Mouse (Mus musculus): Measurements from ENCODE around the gene Llgl2. TPM values are rescaled to one million over a fixed set of nuclear protein-coding genes. Genes with fewer than 3 reads are reported as not detected.

The Llgl2 gene
- polyA plus RNA-seq, 1 experiment from 2014 or later, result 66.0 TPM

- ATAC-seq (no peak), DNase-seq (ENCODE audit: low spot score) (no peak)
- Histone ChIP-seq H3K9me3 (ENCODE audit: low read length) (no peaks in the 10 kb centered on the region), H3K27ac (ENCODE audit: low read length) (0 out of 2 replicates have a peak overlapping the region, but pooled peaks have one; percentile 9), H3K9ac (replicated peaks; ENCODE audit: low read depth) (no peak overlapping the region), H3K4me2 (replicated peaks; ENCODE audit: low read depth, low read length) (0 out of 2 replicates have a peak overlapping the region, but pooled peaks have one; percentile 5), H3K36me3 (ENCODE audit: insufficient read depth, low read length) (no peaks in the 10 kb centered on the region), H3K4me1 (ENCODE audit: insufficient read depth, low read depth, low read length) (peaks cover 42% of the 10 kb centered on the region), H3K4me3 (ENCODE audit: low read depth, low read length) (no peak overlapping the region), H3K27me3 (replicated peaks; ENCODE audit: insufficient read depth, low read length) (no peaks in the 10 kb centered on the region)
- TF ChIP-seq EP300 (IDR thresholded peaks at IDR 0.05) (no peak), CTCF (IDR thresholded peaks at IDR 0.05) (no peak)
- WGBS, result 86% methylated on average over 9 of the region's 9 CpGs
These were observed 77.7 kb downstream of the Llgl2 start for GRCm38 (mm10) chr11:115901338-115902161.

- ATAC-seq, result no peak
- TF ChIP-seq EP300 (IDR thresholded peaks at IDR 0.05) (no peak), CTCF (IDR thresholded peaks at IDR 0.05) (no peak)
- peak overlapping the region; percentile 60 for H3K27ac ChIP-seq (ENCODE audit: low read length)
- no peak overlapping the region for H3K4me2 ChIP-seq (replicated peaks; ENCODE audit: low read depth, low read length)
- H3K27me3 ChIP-seq (replicated peaks; ENCODE audit: insufficient read depth, low read length), result no peaks in the 10 kb centered on the region
- H3K36me3 ChIP-seq (ENCODE audit: insufficient read depth, low read length), result no peaks in the 10 kb centered on the region
- H3K4me3 ChIP-seq (ENCODE audit: low read depth, low read length), result no peak overlapping the region
- no peak for DNase-seq (ENCODE audit: low spot score)
- 56% methylated on average over 5 of the region's 5 CpGs for WGBS
- no peaks in the 10 kb centered on the region for H3K9me3 ChIP-seq (ENCODE audit: low read length)
- no peak overlapping the region for H3K9ac ChIP-seq (replicated peaks; ENCODE audit: low read depth)
- H3K4me1 ChIP-seq (ENCODE audit: insufficient read depth, low read depth, low read length), result peaks cover 42% of the 10 kb centered on the region
These were observed 78.3 kb downstream of the Llgl2 start for GRCm38 (mm10) chr11:115902177-115902576.

- Histone ChIP-seq H3K27me3 (replicated peaks; ENCODE audit: insufficient read depth, low read length) (no peaks in the 10 kb centered on the region), H3K9ac (replicated peaks; ENCODE audit: low read depth) (no peak overlapping the region), H3K4me2 (replicated peaks; ENCODE audit: low read depth, low read length) (no peak overlapping the region), H3K9me3 (ENCODE audit: low read length) (no peaks in the 10 kb centered on the region), H3K36me3 (ENCODE audit: insufficient read depth, low read length) (no peaks in the 10 kb centered on the region), H3K4me3 (ENCODE audit: low read depth, low read length) (no peak overlapping the region), H3K4me1 (ENCODE audit: insufficient read depth, low read depth, low read length) (peaks cover 42% of the 10 kb centered on the region), H3K27ac (ENCODE audit: low read length) (peak overlapping the region; percentile 60)
- no peak for TF ChIP-seq EP300 (IDR thresholded peaks at IDR 0.05)
- TF ChIP-seq CTCF (IDR thresholded peaks at IDR 0.05), result no peak
- WGBS, result 60% methylated on average over 1 of the region's 1 CpGs
- ATAC-seq, result peak; percentile 39
- DNase-seq (ENCODE audit: low spot score), result peak; percentile 92
These were observed 79.0 kb downstream of the Llgl2 start for GRCm38 (mm10) chr11:115902831-115903230.

GRCm38 (mm10) chr11:115903384-115904230 lies 79.8 kb downstream of the Llgl2 start:
- no peak; the same call in 1 of the 2 replicates for TF ChIP-seq CTCF (IDR thresholded peaks at IDR 0.05)
- no peak for TF ChIP-seq EP300 (IDR thresholded peaks at IDR 0.05)
- no peaks in the 10 kb centered on the region for H3K9me3 ChIP-seq (ENCODE audit: low read length)
- H3K4me3 ChIP-seq (ENCODE audit: low read depth, low read length), result no peak overlapping the region
- 28% methylated on average over 11 of the region's 11 CpGs for WGBS
- H3K4me2 ChIP-seq (replicated peaks; ENCODE audit: low read depth, low read length), result no peak overlapping the region
- no peaks in the 10 kb centered on the region for H3K36me3 ChIP-seq (ENCODE audit: insufficient read depth, low read length)
- ATAC-seq (peak; percentile 57), DNase-seq (ENCODE audit: low spot score) (peak; percentile 79)
- H3K4me1 ChIP-seq (ENCODE audit: insufficient read depth, low read depth, low read length), result peaks cover 42% of the 10 kb centered on the region
- H3K27ac ChIP-seq (ENCODE audit: low read length), result peak overlapping the region; percentile 60
- H3K27me3 ChIP-seq (replicated peaks; ENCODE audit: insufficient read depth, low read length), result no peaks in the 10 kb centered on the region
- H3K9ac ChIP-seq (replicated peaks; ENCODE audit: low read depth), result no peak overlapping the region

- no peak for DNase-seq (ENCODE audit: low spot score)
- Histone ChIP-seq H3K4me2 (replicated peaks; ENCODE audit: low read depth, low read length) (no peak overlapping the region), H3K9me3 (ENCODE audit: low read length) (no peaks in the 10 kb centered on the region), H3K4me3 (ENCODE audit: low read depth, low read length) (no peak overlapping the region), H3K27ac (ENCODE audit: low read length) (peak overlapping the region; percentile 62), H3K36me3 (ENCODE audit: insufficient read depth, low read length) (no peaks in the 10 kb centered on the region), H3K4me1 (ENCODE audit: insufficient read depth, low read depth, low read length) (peaks cover 42% of the 10 kb centered on the region), H3K27me3 (replicated peaks; ENCODE audit: insufficient read depth, low read length) (no peaks in the 10 kb centered on the region), H3K9ac (replicated peaks; ENCODE audit: low read depth) (no peak overlapping the region)
- TF ChIP-seq CTCF (IDR thresholded peaks at IDR 0.05) (no peak), EP300 (IDR thresholded peaks at IDR 0.05) (no peak)
- WGBS, result 56% methylated on average over 8 of the region's 8 CpGs
- no peak for ATAC-seq
These were observed 80.5 kb downstream of the Llgl2 start for GRCm38 (mm10) chr11:115904231-115904955.

Small RNAs within 50 kb of the gene (microRNA-seq; reads per million reads assigned to microRNA genes)
- not detected for gene Mir5621

Other genes starting within 250 kb of the Llgl2 start
- 47.4 and 49.2 TPM in 2 replicates for gene Mrps7, start 220.1 kb upstream of the Llgl2 start, polyA plus RNA-seq (2015; fragmentation: Nextera tagmentation; extraction: Ambion mirVana)
- 6.8 and 8.1 TPM in 2 replicates for gene Gga3, start 220.0 kb upstream of the Llgl2 start, polyA plus RNA-seq (2015; fragmentation: Nextera tagmentation; extraction: Ambion mirVana)
- 74.7 and 78.6 TPM in 2 replicates for gene Mif4gd, start 211.1 kb upstream of the Llgl2 start, polyA plus RNA-seq (2015; fragmentation: Nextera tagmentation; extraction: Ambion mirVana)
- gene Slc25a19, start 195.8 kb upstream of the Llgl2 start, polyA plus RNA-seq (2015; fragmentation: Nextera tagmentation; extraction: Ambion mirVana), result 18.9 and 19.5 TPM in 2 replicates
- 62.8 and 75.9 TPM in 2 replicates for gene Grb2, start 115.5 kb upstream of the Llgl2 start, polyA plus RNA-seq (2015; fragmentation: Nextera tagmentation; extraction: Ambion mirVana)
- gene Tmem94, start 58.6 kb upstream of the Llgl2 start, polyA plus RNA-seq (2015; fragmentation: Nextera tagmentation; extraction: Ambion mirVana), result 17.0 and 19.4 TPM in 2 replicates
- 17.5 and 17.9 TPM in 2 replicates for gene Caskin2, start 10.4 kb upstream of the Llgl2 start, polyA plus RNA-seq (2015; fragmentation: Nextera tagmentation; extraction: Ambion mirVana)
- gene Tsen54, start 9.3 kb upstream of the Llgl2 start, polyA plus RNA-seq (2015; fragmentation: Nextera tagmentation; extraction: Ambion mirVana), result 18.2 and 19.9 TPM in 2 replicates
- 0.57 and 0.68 TPM in 2 replicates for gene Myo15b, start 34.4 kb downstream of the Llgl2 start, polyA plus RNA-seq (2015; fragmentation: Nextera tagmentation; extraction: Ambion mirVana)
- gene Smim5, start 75.9 kb downstream of the Llgl2 start, polyA plus RNA-seq (2015; fragmentation: Nextera tagmentation; extraction: Ambion mirVana), result 25.8 and 27.6 TPM in 2 replicates
- 58.1 and 61.5 TPM in 2 replicates for gene Smim6, start 88.0 kb downstream of the Llgl2 start, polyA plus RNA-seq (2015; fragmentation: Nextera tagmentation; extraction: Ambion mirVana)
- 21.2 and 22.8 TPM in 2 replicates for gene Sap30bp, start 109.2 kb downstream of the Llgl2 start, polyA plus RNA-seq (2015; fragmentation: Nextera tagmentation; extraction: Ambion mirVana)
- 9.2 and 9.9 TPM in 2 replicates for gene Recql5, start 109.4 kb downstream of the Llgl2 start, polyA plus RNA-seq (2015; fragmentation: Nextera tagmentation; extraction: Ambion mirVana)
- 3.8 and 4.2 TPM in 2 replicates for gene Itgb4, start 150.7 kb downstream of the Llgl2 start, polyA plus RNA-seq (2015; fragmentation: Nextera tagmentation; extraction: Ambion mirVana)
- 91.0 and 95.6 TPM in 2 replicates for gene Galk1, start 188.7 kb downstream of the Llgl2 start, polyA plus RNA-seq (2015; fragmentation: Nextera tagmentation; extraction: Ambion mirVana)
- 1,667 and 1,708 TPM in 2 replicates for gene H3f3b, start 203.9 kb downstream of the Llgl2 start, polyA plus RNA-seq (2015; fragmentation: Nextera tagmentation; extraction: Ambion mirVana)
- gene Unk, start 206.3 kb downstream of the Llgl2 start, polyA plus RNA-seq (2015; fragmentation: Nextera tagmentation; extraction: Ambion mirVana), result 14.5 and 15.0 TPM in 2 replicates